In the genomic region with DNA sequence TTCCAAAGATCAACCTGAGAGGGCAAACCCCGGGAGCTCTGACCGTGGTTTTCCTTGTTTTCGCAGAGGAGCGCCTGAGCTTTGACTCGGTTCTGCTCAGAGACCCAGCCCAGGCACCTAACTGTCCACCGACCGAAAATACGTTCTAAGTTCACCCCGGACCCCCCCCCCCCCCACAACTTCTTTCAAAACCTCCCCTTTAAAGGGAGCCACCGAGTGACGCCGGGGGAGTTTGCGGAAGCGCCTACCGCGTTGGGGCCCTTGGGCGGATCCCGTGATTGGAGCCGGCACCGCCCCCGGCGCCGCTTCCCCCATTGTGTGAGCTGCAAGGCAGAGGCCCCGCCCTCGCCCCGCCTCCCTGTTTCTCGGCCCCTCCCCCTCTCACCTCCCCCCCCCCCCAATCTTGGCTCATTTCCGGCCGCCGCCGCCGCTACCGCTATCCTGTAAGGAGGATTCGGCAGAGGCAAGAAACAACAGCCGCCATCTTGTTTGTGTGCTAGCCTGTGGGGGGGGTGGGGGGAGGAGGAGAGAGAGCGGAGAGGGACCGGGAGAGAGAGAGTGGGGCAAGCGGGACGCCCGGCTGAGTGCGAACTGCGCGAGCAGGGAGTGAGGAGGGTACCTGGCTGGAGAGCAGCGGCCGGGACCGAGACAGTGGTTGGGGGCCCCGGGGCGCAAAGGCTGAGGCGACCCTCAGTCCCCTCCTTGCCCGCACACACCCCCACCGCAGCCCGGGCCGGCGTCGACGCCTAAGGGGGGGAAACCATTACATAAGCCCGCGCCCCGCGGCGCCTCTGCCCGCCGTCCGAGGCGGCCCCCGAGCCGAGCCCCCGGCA, we compare ENCODE assay signal across 8 mouse cellular contexts. TPM values are rescaled to one million over a fixed set of nuclear protein-coding genes. Genes with fewer than 3 reads are reported as not detected.
A peak's percentile ranks its signal among the peaks of the same experiment; 100 is the strongest.
DNase-seq lines count a peak whose midpoint lies in the region; ATAC-seq and TF ChIP-seq lines count a peak whose summit lies in the region.

A gene (plus strand): TSS at position 439 of the 833 bp plus-strand sequence.

- 1% methylated on average over 57 of the region's 68 CpGs for WGBS in cerebellum, adult 2 months
- under 1% methylated on average over 38 of the region's 68 CpGs for WGBS in forebrain, postnatal 0 days
- WGBS in lung, embryonic 15.5 days = under 1% methylated on average over 52 of the region's 68 CpGs

- no peaks in the 10 kb centered on the region for H3K9me3 ChIP-seq in MEL (replicated peaks; ENCODE audit: insufficient read depth, low read length)
- H3K9me3 ChIP-seq in forebrain, postnatal 0 days (ENCODE audit: low read length) = no peaks in the 10 kb centered on the region
- no peaks in the 10 kb centered on the region for H3K9me3 ChIP-seq in lung, embryonic 15.5 days

- no peak for TF ChIP-seq RAD21 in MEL (IDR thresholded peaks at IDR 0.05; ENCODE audit: low read depth, low read length)

- peak within 1 kb of the TSS; percentile 89 for H3K27ac ChIP-seq in MEL (ENCODE audit: control insufficient read depth, low read depth, low read length)
- peak within 1 kb of the TSS; percentile 99 for H3K27ac ChIP-seq in cerebellum, adult 2 months (ENCODE audit: insufficient read depth, low read length)
- peak within 1 kb of the TSS; percentile 100 for H3K27ac ChIP-seq in forebrain, postnatal 0 days (ENCODE audit: low read depth, low read length)
- peak within 1 kb of the TSS; percentile 100 for H3K27ac ChIP-seq in lung, embryonic 15.5 days

- TF ChIP-seq CTCF in MEL (IDR thresholded peaks at IDR 0.05 in 2 of 3, conservative IDR thresholded peaks at IDR 0.05 in 1 of 3; ENCODE audit: control insufficient read depth in 1 of 3, insufficient read depth in 1 of 3, low read depth in 2 of 3, low read length in 3 of 3, poor library complexity in 1 of 3, severe bottlenecking in 1 of 3) = 0 out of 6 replicates have a peak, but pooled peaks of 1 of the 3 experiments have one; percentile 2
- TF ChIP-seq CTCF in cerebellum, adult 2 months (IDR thresholded peaks at IDR 0.05; ENCODE audit: borderline replicate concordance, insufficient read depth, low read depth, low read length) = no peak
- TF ChIP-seq CTCF in forebrain, postnatal 0 days (IDR thresholded peaks at IDR 0.05; ENCODE audit: low read depth) = no peak

- peak; percentile 98 for DNase-seq in MEL (ENCODE audit: low read depth, low spot score)
- peak; percentile 94 to 97 for DNase-seq in cerebellum, adult 2 months
- peak; percentile 98 for DNase-seq in forebrain, postnatal 0 days
- DNase-seq in heart, postnatal 4 days = peak; percentile 97
- DNase-seq in layer of hippocampus, adult 8-10 months (ENCODE audit: low spot score in 2 of 2) = peak; percentile 93 to 95
- DNase-seq in ovary, adult 18-20 months (ENCODE audit: low spot score) = peak; percentile 96
- peak; percentile 99 for DNase-seq in thymus, postnatal 0 days (ENCODE audit: low spot score)

- TF ChIP-seq POLR2A in MEL (IDR thresholded peaks at IDR 0.05; ENCODE audit: control insufficient read depth in 1 of 2, insufficient read depth in 1 of 2, low read depth in 1 of 2, low read length in 2 of 2, poor library complexity in 1 of 2) = peak in 1 of 2 experiments; percentile 68
- TF ChIP-seq POLR2A in cerebellum, adult 2 months (IDR thresholded peaks at IDR 0.05; ENCODE audit: borderline replicate concordance, insufficient read depth, low read length) = peak; percentile 55

- peaks cover 0 to 30% of the 10 kb centered on the region in 2 experiments; a peak in 3 of 4 replicates for H3K36me3 ChIP-seq in MEL (ENCODE audit: control insufficient read depth in 1 of 2, insufficient read depth in 2 of 2, low read length in 2 of 2)
- H3K36me3 ChIP-seq in forebrain, postnatal 0 days (ENCODE audit: insufficient read depth) = no peaks in the 10 kb centered on the region
- peaks cover 6% of the 10 kb centered on the region; the same call in 1 of the 2 replicates for H3K36me3 ChIP-seq in lung, embryonic 15.5 days

- peaks cover 44% of the 10 kb centered on the region for H3K79me2 ChIP-seq in MEL (ENCODE audit: control insufficient read depth, insufficient read depth, low read length, poor library complexity)

- peak within 1 kb of the TSS; percentile 94 to 97 for H3K4me3 ChIP-seq in MEL (ENCODE audit: control insufficient read depth in 1 of 2, insufficient read depth in 1 of 2, low read depth in 2 of 2, low read length in 2 of 2)
- peak within 1 kb of the TSS; percentile 83 for H3K4me3 ChIP-seq in cerebellum, adult 2 months (replicated peaks; ENCODE audit: insufficient read depth, low read depth, low read length)
- peak within 1 kb of the TSS; percentile 97 for H3K4me3 ChIP-seq in forebrain, postnatal 0 days (ENCODE audit: low read depth, low read length)
- H3K4me3 ChIP-seq in lung, embryonic 15.5 days = peak within 1 kb of the TSS; percentile 93

- H3K9ac ChIP-seq in MEL (ENCODE audit: control insufficient read depth, low read depth, low read length, poor library complexity, severe bottlenecking) = peak within 1 kb of the TSS; percentile 100
- H3K9ac ChIP-seq in forebrain, postnatal 0 days = peak within 1 kb of the TSS; percentile 100
- H3K9ac ChIP-seq in lung, embryonic 15.5 days = peak within 1 kb of the TSS; percentile 99

- H3K4me2 ChIP-seq in forebrain, postnatal 0 days (ENCODE audit: low read depth) = peak within 1 kb of the TSS; percentile 83
- H3K4me2 ChIP-seq in lung, embryonic 15.5 days = peak within 1 kb of the TSS; percentile 60

- no peaks in the 10 kb centered on the region for H3K27me3 ChIP-seq in MEL (ENCODE audit: control insufficient read depth in 1 of 2, insufficient read depth in 2 of 2, low read length in 2 of 2)
- H3K27me3 ChIP-seq in cerebellum, adult 2 months (ENCODE audit: control insufficient read depth, insufficient read depth, low read length) = no peaks in the 10 kb centered on the region
- no peaks in the 10 kb centered on the region for H3K27me3 ChIP-seq in forebrain, postnatal 0 days (ENCODE audit: insufficient read depth, low read length)
- H3K27me3 ChIP-seq in lung, embryonic 15.5 days = no peaks in the 10 kb centered on the region

- H3K4me1 ChIP-seq in MEL (ENCODE audit: control insufficient read depth in 1 of 2, insufficient read depth in 2 of 2, low read length in 2 of 2) = peaks cover 4 to 8% of the 10 kb centered on the region in 2 experiments; a peak in 2 of 4 replicates
- H3K4me1 ChIP-seq in cerebellum, adult 2 months (ENCODE audit: control insufficient read depth, insufficient read depth, low read length) = no peaks in the 10 kb centered on the region
- H3K4me1 ChIP-seq in forebrain, postnatal 0 days (ENCODE audit: insufficient read depth) = peaks cover 10% of the 10 kb centered on the region; the same call in 1 of the 2 replicates
- peaks cover 21% of the 10 kb centered on the region for H3K4me1 ChIP-seq in lung, embryonic 15.5 days

- peak; percentile 94 for ATAC-seq in forebrain, postnatal 0 days
- ATAC-seq in lung, embryonic 15.5 days (ENCODE audit: borderline replicate concordance, extremely low read depth, low FRiP score, low TSS enrichment) = peak; percentile 94

- TF ChIP-seq EP300 in MEL (IDR thresholded peaks at IDR 0.05; ENCODE audit: low read depth in 1 of 2, low read length in 2 of 2) = peak in 1 of 2 experiments; percentile 3; a peak in 1 of 4 replicates

TF ChIP-seq in MEL, 35 proteins besides CTCF, POLR2A, EP300 and RAD21:
- no peak for TF ChIP-seq MEF2A (IDR thresholded peaks at IDR 0.05; ENCODE audit: extremely low read depth, insufficient replicate concordance, low read depth, low read length, poor library complexity, severe bottlenecking)
- 0 out of 2 replicates have a peak, but pooled peaks have one; percentile 14 for TF ChIP-seq NRF1 (IDR thresholded peaks at IDR 0.05; ENCODE audit: insufficient read depth, low read depth, low read length, poor library complexity, severe bottlenecking)
- TF ChIP-seq ETS1 (IDR thresholded peaks at IDR 0.05; ENCODE audit: low read depth, low read length) = no peak
- TF ChIP-seq ELF1 (IDR thresholded peaks at IDR 0.05; ENCODE audit: low read depth, low read length) = peak; percentile 96
- no peak for TF ChIP-seq ZKSCAN1 (IDR thresholded peaks at IDR 0.05; ENCODE audit: low read depth, low read length)
- no peak for TF ChIP-seq GABPA (IDR thresholded peaks at IDR 0.05; ENCODE audit: low read depth, low read length)
- peak; percentile 62; the same call in 1 of the 2 replicates for TF ChIP-seq ZMIZ1 (IDR thresholded peaks at IDR 0.05; ENCODE audit: low read depth, low read length)
- peak; percentile 64 for TF ChIP-seq NELFE (IDR thresholded peaks at IDR 0.05; ENCODE audit: low read depth, low read length)
- TF ChIP-seq HCFC1 (IDR thresholded peaks at IDR 0.05; ENCODE audit: low read depth, low read length) = peak; percentile 76
- no peak for TF ChIP-seq POLR2AphosphoS5 (IDR thresholded peaks at IDR 0.05; ENCODE audit: borderline replicate concordance, low read depth, low read length)
- no peak for TF ChIP-seq E2F4 (IDR thresholded peaks at IDR 0.05; ENCODE audit: borderline replicate concordance, low read depth, low read length)
- TF ChIP-seq MAZ (IDR thresholded peaks at IDR 0.05; ENCODE audit: low read depth, low read length) = peak; percentile 97
- TF ChIP-seq TCF12 (IDR thresholded peaks at IDR 0.05; ENCODE audit: low read depth, low read length) = peak; percentile 22; the same call in 1 of the 2 replicates
- no peak; the same call in 1 of the 2 replicates for TF ChIP-seq CHD1 (IDR thresholded peaks at IDR 0.05; ENCODE audit: low read depth, low read length)
- TF ChIP-seq USF1 (IDR thresholded peaks at IDR 0.05; ENCODE audit: low read depth, low read length) = peak; percentile 69
- no peak for TF ChIP-seq RCOR1 (IDR thresholded peaks at IDR 0.05; ENCODE audit: low read depth, low read length)
- peak; percentile 78 for TF ChIP-seq SIN3A (IDR thresholded peaks at IDR 0.05; ENCODE audit: low read length)
- no peak for TF ChIP-seq MYC (IDR thresholded peaks at IDR 0.05; ENCODE audit: low read depth, low read length)
- peak; percentile 63; the same call in 1 of the 2 replicates for TF ChIP-seq POLR2AphosphoS2 (IDR thresholded peaks at IDR 0.05; ENCODE audit: low read length)
- no peak for TF ChIP-seq USF2 (IDR thresholded peaks at IDR 0.05; ENCODE audit: borderline replicate concordance in 1 of 2, insufficient read depth in 1 of 2, low read depth in 1 of 2, low read length in 2 of 2)

RNA-seq across cellular contexts. Expression of the gene that starts here (rescaled TPM):
- total RNA-seq in MEL (2012; rRNA removed) = 11.6 and 13.4 TPM in 2 replicates
- 10 to 100 TPM; 32.3 to 45.2 TPM for polyA plus RNA-seq in MEL (2012; ENCODE audit: insufficient read depth in 1 of 2, insufficient read length in 2 of 2, low read depth in 1 of 2, low replicate concordance in 2 of 2, missing spikeins in 1 of 2)
- 39.3 and 42.0 TPM in 2 replicates for polyA plus RNA-seq in cerebellum, adult 2 months (2012; rRNA removed)
- total RNA-seq in forebrain, postnatal 0 days (2014; rRNA removed) = 42.4 and 50.1 TPM in 2 replicates
- polyA plus RNA-seq in forebrain, postnatal 0 days (2015; fragmentation: Nextera tagmentation; extraction: Ambion mirVana) = 8.6 and 15.6 TPM in 2 replicates
- 10 to 100 TPM; 41.8 to 47.7 TPM for total RNA-seq in heart, postnatal 4 days (2021)
- 10 to 100 TPM; 64.5 to 80.0 (median 74.6) TPM for total RNA-seq in layer of hippocampus, adult 8-10 months (2022)
- 12.0 and 13.6 TPM in 2 replicates for polyA plus RNA-seq in lung, embryonic 15.5 days (2015; fragmentation: Nextera tagmentation; extraction: Ambion mirVana)
- polyA plus RNA-seq in thymus, postnatal 0 days (2015; fragmentation: Nextera tagmentation; extraction: Ambion mirVana) = 9.5 and 11.7 TPM in 2 replicates

Comparison
In these comparisons a context has a peak if more than half of its experiments do, and no peak if none do; other contexts are left out.
1. Peak in every context shown above with its lines: DNase-seq, ATAC-seq, H3K4me3 ChIP-seq and H3K27ac ChIP-seq.